Mouse (Mus musculus) E14TG2a.4 (cell line): ENCODE measurements at regions not wholly inside any gene's neighbourhood (a gene's known extent, or its start where the extent isn't known, plus 50 kb on each side); places are given as distances from the start of the nearest gene placed in this dataset.

ENCODE experiments used
- CTCF ChIP-seq: conservative IDR thresholded peaks from 2 replicates; pipeline ENCODE4 v1.5.1; 2014; ENCODE audit warnings: low read length
- NANOG ChIP-seq: IDR thresholded peaks from 2 replicates; pipeline ENCODE4 v1.6.1; 2014; ENCODE audit warnings: borderline replicate concordance, low read length, mixed read lengths

- TF ChIP-seq CTCF (no peak), NANOG (no peak)
Measured at GRCm38 (mm10) chr10:39290245-39290644, 78.4 kb upstream of the Fyn start.
